Mouse (Mus musculus): ENCODE measurements around the gene Olfr1340. TPM values are rescaled to one million over a fixed set of nuclear protein-coding genes. Genes with fewer than 3 reads are reported as not detected.
A peak's percentile ranks its signal among the peaks of the same experiment; 100 is the strongest.

Gene Olfr1340
- total RNA-seq (2021): not detected
- long read RNA-seq, experiment 1: 0 reads
- long read RNA-seq, experiment 2: 0 reads

GRCm38 (mm10) chr4:118719838-118720237, at the start of gene Olfr1340:
Olfr1340 (plus strand) TSS chr4:118720138.
- no peak for DNase-seq

GRCm38 (mm10) chr4:118687086-118687485, 32.9 kb upstream of the Olfr1340 start:
- DNase-seq: no peak

GRCm38 (mm10) chr4:118692412-118692973, 27.4 kb upstream of the Olfr1340 start, which contains the start of gene Olfr1342:
Olfr1342 (minus strand) TSS chr4:118692756.
- DNase-seq: no peak

- DNase-seq: no peak
Measured at GRCm38 (mm10) chr4:118693812-118694211, 26.1 kb upstream of the Olfr1340 start.

GRCm38 (mm10) chr4:118703223-118703622, 16.7 kb upstream of the Olfr1340 start, which contains the start of gene Olfr1341:
Olfr1341 (plus strand) TSS chr4:118703523.
- no peak for DNase-seq

- no peak for DNase-seq
Measured at GRCm38 (mm10) chr4:118708086-118708485, 11.9 kb upstream of the Olfr1340 start.

- no peak for DNase-seq
Measured at GRCm38 (mm10) chr4:118711656-118712055, 8.3 kb upstream of the Olfr1340 start.

- peak; percentile 20 to 25 for DNase-seq
Measured at GRCm38 (mm10) chr4:118721742-118722483, 2.0 kb downstream of the Olfr1340 start.

GRCm38 (mm10) chr4:118731875-118732274, 11.9 kb downstream of the Olfr1340 start, which contains the start of gene Olfr1339:
Olfr1339 (plus strand) TSS chr4:118732175.
- DNase-seq: no peak

- no peak for DNase-seq
Measured at GRCm38 (mm10) chr4:118739574-118739973, 19.6 kb downstream of the Olfr1340 start.

- DNase-seq: no peak
Measured at GRCm38 (mm10) chr4:118740988-118741698, 21.2 kb downstream of the Olfr1340 start.

GRCm38 (mm10) chr4:118741881-118742280, 21.9 kb downstream of the Olfr1340 start:
- no peak for DNase-seq

GRCm38 (mm10) chr4:118758637-118759036, 38.7 kb downstream of the Olfr1340 start, which contains the start of gene Olfr1338:
Olfr1338 (minus strand) TSS chr4:118758737.
- DNase-seq: no peak

Other genes with a start within 250 kb of the Olfr1340 start
- gene Tie1, start 230.1 kb upstream of the Olfr1340 start, total RNA-seq (2021): 10 to 100 TPM; 31.9 to 61.4 TPM
- gene 2610528J11Rik, start 193.1 kb upstream of the Olfr1340 start, total RNA-seq (2021): not detected
- gene Tmem125, start 176.1 kb upstream of the Olfr1340 start, total RNA-seq (2021): not detected
- not detected for gene Cfap57, start 99.4 kb upstream of the Olfr1340 start, total RNA-seq (2021)
- gene Ebna1bp2, start 99.3 kb upstream of the Olfr1340 start, total RNA-seq (2021): 10 to 100 TPM; 82.2 to 94.1 TPM
- gene Olfr62, start 61.2 kb upstream of the Olfr1340 start, total RNA-seq (2021): not detected
- gene Olfr1342, start 27.4 kb upstream of the Olfr1340 start, total RNA-seq (2021): not detected
- not detected for gene Olfr1341, start 16.6 kb upstream of the Olfr1340 start, total RNA-seq (2021)
- gene Olfr1339, start 12.0 kb downstream of the Olfr1340 start, total RNA-seq (2021): not detected
- not detected for gene Olfr1338, start 38.6 kb downstream of the Olfr1340 start, total RNA-seq (2021)
- not detected for gene Olfr1337, start 62.4 kb downstream of the Olfr1340 start, total RNA-seq (2021)
- gene Olfr1335, start 89.8 kb downstream of the Olfr1340 start, total RNA-seq (2021): not detected
- gene Olfr1333, start 116.1 kb downstream of the Olfr1340 start, total RNA-seq (2021): not detected
- not detected for gene Olfr1331, start 144.5 kb downstream of the Olfr1340 start, total RNA-seq (2021)
- gene Olfr1330, start 168.5 kb downstream of the Olfr1340 start, total RNA-seq (2021): not detected
- not detected for gene Olfr1329, start 197.3 kb downstream of the Olfr1340 start, total RNA-seq (2021)
- gene Olfr1328, start 218.5 kb downstream of the Olfr1340 start, total RNA-seq (2021): not detected
- under 1 TPM in 1 of 2 experiments, not detected in 1; 0.53 TPM for gene Lao1, start 241.4 kb downstream of the Olfr1340 start, total RNA-seq (2021)

Measured in adrenal gland, postnatal 36 days (tissue).